Comparison of ENCODE assay signal across 8 mouse cellular contexts in genomic region chr11:46128548-46128945, GRCm38 (mm10). TPM values are rescaled to one million over a fixed set of nuclear protein-coding genes. Genes with fewer than 3 reads are reported as not detected.
DNase-seq lines count a peak whose midpoint lies in the region; ATAC-seq and TF ChIP-seq lines count a peak whose summit lies in the region.

No protein-coding gene starts in this region.

- no peak overlapping the region for H3K4me3 ChIP-seq in testis, adult 2 months (ENCODE audit: control insufficient read depth, low read depth, low read length)
- H3K4me3 ChIP-seq in liver, embryonic 13.5 days (replicated peaks): no peak overlapping the region
- no peak overlapping the region for H3K4me3 ChIP-seq in forebrain, embryonic 15.5 days

- H3K36me3 ChIP-seq in testis, adult 2 months (ENCODE audit: control insufficient read depth, insufficient read depth, low read length): no peaks in the 10 kb centered on the region
- H3K36me3 ChIP-seq in liver, embryonic 13.5 days: no peaks in the 10 kb centered on the region
- H3K36me3 ChIP-seq in forebrain, embryonic 15.5 days: peaks cover 15% of the 10 kb centered on the region

- 52% methylated on average over 9 of the region's 9 CpGs for WGBS in liver, embryonic 13.5 days (ENCODE audit: insufficient replicate concordance)
- 73% methylated on average over 9 of the region's 9 CpGs for WGBS in forebrain, embryonic 15.5 days

- H3K4me1 ChIP-seq in testis, adult 2 months (ENCODE audit: control insufficient read depth, insufficient read depth, low read length): no peaks in the 10 kb centered on the region
- peaks cover 33% of the 10 kb centered on the region for H3K4me1 ChIP-seq in liver, embryonic 13.5 days (replicated peaks)
- H3K4me1 ChIP-seq in forebrain, embryonic 15.5 days: no peaks in the 10 kb centered on the region

- no peak for DNase-seq in testis, postnatal 14 days (ENCODE audit: low spot score)
- DNase-seq in brain, embryonic 14.5 days (ENCODE audit: low read depth): no peak
- DNase-seq in gastrocnemius, adult 18-20 months (ENCODE audit: low spot score): peak; percentile 80
- DNase-seq in kidney, postnatal 10 days: peak; percentile 81
- peak; percentile 53 for DNase-seq in liver, embryonic 13.5 days
- DNase-seq in right cerebral cortex, postnatal 25 days: peak; percentile 44

- H3K9me3 ChIP-seq in liver, embryonic 13.5 days (replicated peaks): no peaks in the 10 kb centered on the region
- no peaks in the 10 kb centered on the region for H3K9me3 ChIP-seq in forebrain, embryonic 15.5 days

- peak; percentile 59; the same call in 1 of the 2 replicates for TF ChIP-seq CTCF in testis, adult 2 months (IDR thresholded peaks at IDR 0.05; ENCODE audit: control insufficient read depth, insufficient read depth, insufficient replicate concordance, low read depth, low read length)
- peak; percentile 46; the same call in 1 of the 2 replicates for TF ChIP-seq CTCF in brain, embryonic 14.5 days (IDR thresholded peaks at IDR 0.05; ENCODE audit: borderline replicate concordance, extremely low read depth, insufficient read depth, insufficient read length)

- no peak overlapping the region for H3K4me2 ChIP-seq in liver, embryonic 13.5 days
- H3K4me2 ChIP-seq in forebrain, embryonic 15.5 days (replicated peaks): no peak overlapping the region

- ATAC-seq in liver, embryonic 13.5 days (ENCODE audit: low read depth): no peak; the same call in 1 of the 2 replicates
- no peak for ATAC-seq in forebrain, embryonic 15.5 days (replicated peaks)

- H3K9ac ChIP-seq in liver, embryonic 13.5 days: no peak overlapping the region
- H3K9ac ChIP-seq in forebrain, embryonic 15.5 days (replicated peaks): no peak overlapping the region

- no peaks in the 10 kb centered on the region for H3K27me3 ChIP-seq in testis, adult 2 months (ENCODE audit: control insufficient read depth, insufficient read depth, low read length)
- H3K27me3 ChIP-seq in liver, embryonic 13.5 days: no peaks in the 10 kb centered on the region
- no peaks in the 10 kb centered on the region for H3K27me3 ChIP-seq in forebrain, embryonic 15.5 days

- no peak for TF ChIP-seq POLR2A in testis, adult 2 months (IDR thresholded peaks at IDR 0.05; ENCODE audit: control insufficient read depth, low read depth, low read length)
- TF ChIP-seq POLR2A in brain, embryonic 14.5 days (IDR thresholded peaks at IDR 0.05; ENCODE audit: borderline replicate concordance, extremely low read depth, insufficient read depth, insufficient read length, poor library complexity, severe bottlenecking): no peak

- no peak overlapping the region for H3K27ac ChIP-seq in testis, adult 2 months (ENCODE audit: control insufficient read depth, insufficient read depth, low read depth, low read length)
- H3K27ac ChIP-seq in liver, embryonic 13.5 days: no peak overlapping the region
- H3K27ac ChIP-seq in forebrain, embryonic 15.5 days (replicated peaks): no peak overlapping the region

RNA-seq across cellular contexts. Expression of gene Nipal4, which starts 37.8 kb away (rescaled TPM):
- 0.07 and 0.25 TPM in 2 replicates for polyA plus RNA-seq in testis, adult 2 months (2012; rRNA removed)
- 0.59 and 0.83 TPM in 2 replicates for polyA plus RNA-seq in brain, embryonic 14.5 days (2012; rRNA removed)
- not detected for total RNA-seq in gastrocnemius, adult 18-20 months (2021)
- polyA plus RNA-seq in liver, embryonic 13.5 days (2015; fragmentation: Nextera tagmentation; extraction: Ambion mirVana): 0.06 and 0.08 TPM in 2 replicates
- 0.22 and 0.23 TPM in 2 replicates for polyA plus RNA-seq in forebrain, embryonic 15.5 days (2015; fragmentation: Nextera tagmentation; extraction: Ambion mirVana)

Comparison
In these comparisons a context has a peak if more than half of its experiments do, and no peak if none do; other contexts are left out.
1. DNase-seq: peak in gastrocnemius, adult 18-20 months (single experiment), kidney, postnatal 10 days (single experiment), liver, embryonic 13.5 days (single experiment) and right cerebral cortex, postnatal 25 days (single experiment); none in testis, postnatal 14 days (single experiment) and brain, embryonic 14.5 days (single experiment).